28 mouse cellular contexts compared by ENCODE assay signal in genomic region chr11:23203566-23203965, GRCm38 (mm10). TPM values are rescaled to one million over a fixed set of nuclear protein-coding genes. Genes with fewer than 3 reads are reported as not detected.
DNase-seq lines count a peak whose midpoint lies in the region; ATAC-seq lines count a peak whose summit lies in the region.
"Had no signal": no experiment of that assay in that cellular context is flagged by ENCODE, and none has a peak within 500 bp of the region (broad histone marks: within the 10 kb centered on the region; RNA-seq: fewer than 3 reads in every experiment).

No protein-coding gene starts in this region.

- no peaks in the 10 kb centered on the region for H3K27me3 ChIP-seq in kidney, embryonic 14.5 days (ENCODE audit: control insufficient read depth, insufficient read depth, low read length)
- H3K27me3 ChIP-seq: embryonic facial prominence, embryonic 13.5 days; forebrain, embryonic 12.5 days; forebrain, embryonic 15.5 days; heart, embryonic 12.5 days; heart, embryonic 15.5 days had no signal

- H3K27ac ChIP-seq in kidney, embryonic 14.5 days (ENCODE audit: low read depth, low read length): no peak overlapping the region
- H3K27ac ChIP-seq: embryonic facial prominence, embryonic 10.5 days; embryonic facial prominence, embryonic 13.5 days; forebrain, embryonic 12.5 days; forebrain, embryonic 15.5 days; heart, adult 2 months; heart, embryonic 15.5 days; hindbrain, embryonic 14.5 days; hindbrain, postnatal 0 days had no signal

- H3K4me2 ChIP-seq in kidney, embryonic 14.5 days (replicated peaks; ENCODE audit: low read depth, low read length): no peak overlapping the region
- H3K4me2 ChIP-seq: embryonic facial prominence, embryonic 13.5 days; forebrain, embryonic 12.5 days; forebrain, embryonic 15.5 days; heart, embryonic 12.5 days; heart, embryonic 15.5 days; hindbrain, embryonic 14.5 days had no signal

- ATAC-seq in kidney, embryonic 14.5 days (ENCODE audit: low FRiP score, low TSS enrichment): no peak
- ATAC-seq: forebrain, embryonic 15.5 days; hindbrain, postnatal 0 days; inflammation-experienced regulatory T-cells, adult 6 months; intestine, embryonic 16.5 days had no signal

- no peak overlapping the region for H3K9ac ChIP-seq in kidney, embryonic 14.5 days (ENCODE audit: low read depth, low read length)
- H3K9ac ChIP-seq: embryonic facial prominence, embryonic 13.5 days; forebrain, embryonic 12.5 days; forebrain, embryonic 15.5 days; heart, embryonic 12.5 days; heart, embryonic 15.5 days; hindbrain, embryonic 14.5 days had no signal

- H3K4me3 ChIP-seq in kidney, embryonic 14.5 days (ENCODE audit: low read length): no peak overlapping the region
- H3K4me3 ChIP-seq: embryonic facial prominence, embryonic 10.5 days; embryonic facial prominence, embryonic 13.5 days; erythroblast, embryonic 14.5 days; forebrain, embryonic 12.5 days; forebrain, embryonic 15.5 days; heart, adult 2 months; heart, embryonic 12.5 days; heart, embryonic 15.5 days had no signal

- WGBS in kidney, embryonic 14.5 days: 87% methylated on average over 14 of the region's 14 CpGs

- peak; percentile 70 for DNase-seq in heart, adult 11 months
- no peak for DNase-seq in heart, postnatal 4 days
- DNase-seq in testis, postnatal 10 days (ENCODE audit: low spot score): peak; percentile 30
- DNase-seq in testis, postnatal 14 days (ENCODE audit: low spot score): no peak
- DNase-seq in ZHBTc4 (ENCODE audit: low read depth, low spot score): peak; percentile 17
- DNase-seq: adrenal gland, adult 8-10 months; adrenal gland, postnatal 25 days; cerebellum, adult 11-12 months; cerebellum, adult 8-10 months; cerebellum, postnatal 10 days; cerebellum, postnatal 36 days; embryo, embryonic 11 days; gastrocnemius, postnatal 25 days; heart, adult 2 months; heart, postnatal 10 days; heart, postnatal 36 days had no signal

- no peaks in the 10 kb centered on the region for H3K36me3 ChIP-seq in kidney, embryonic 14.5 days (ENCODE audit: control insufficient read depth, insufficient read depth, low read length)
- H3K36me3 ChIP-seq: embryonic facial prominence, embryonic 10.5 days; embryonic facial prominence, embryonic 13.5 days; forebrain, embryonic 12.5 days; forebrain, embryonic 15.5 days; heart, embryonic 12.5 days; heart, embryonic 15.5 days had no signal

- H3K9me3 ChIP-seq in kidney, embryonic 14.5 days (ENCODE audit: control insufficient read depth, low read length): no peaks in the 10 kb centered on the region
- H3K9me3 ChIP-seq: embryonic facial prominence, embryonic 10.5 days; embryonic facial prominence, embryonic 13.5 days; forebrain, embryonic 12.5 days; forebrain, embryonic 15.5 days; heart, embryonic 12.5 days; heart, embryonic 15.5 days had no signal

- no peaks in the 10 kb centered on the region for H3K4me1 ChIP-seq in kidney, embryonic 14.5 days (ENCODE audit: control insufficient read depth, insufficient read depth, low read length)
- H3K4me1 ChIP-seq: embryonic facial prominence, embryonic 10.5 days; embryonic facial prominence, embryonic 13.5 days; forebrain, embryonic 12.5 days; forebrain, embryonic 15.5 days; heart, embryonic 12.5 days; heart, embryonic 15.5 days had no signal

RNA-seq across cellular contexts. Expression of gene Xpo1, which starts 52.3 kb away (rescaled TPM):
- total RNA-seq in heart, postnatal 4 days (2021): 10 to 100 TPM; 72.4 to 80.0 TPM
- 77.9 and 149 TPM in 2 replicates for polyA plus RNA-seq in kidney, embryonic 14.5 days (2014; fragmentation: Nextera tagmentation; extraction: Ambion mirVana)

Comparison
In these comparisons a context has a peak if more than half of its experiments do, and no peak if none do; other contexts are left out.
1. DNase-seq: peak in heart, adult 11 months (single experiment), testis, postnatal 10 days (single experiment) and ZHBTc4 (single experiment); none in heart, postnatal 4 days (single experiment) and testis, postnatal 14 days (single experiment).